Mouse (Mus musculus): ENCODE measurements at regions not wholly inside any gene's neighbourhood (a gene's known extent, or its start where the extent isn't known, plus 50 kb on each side); places are given as distances from the start of the nearest gene placed in this dataset.

DNA sequence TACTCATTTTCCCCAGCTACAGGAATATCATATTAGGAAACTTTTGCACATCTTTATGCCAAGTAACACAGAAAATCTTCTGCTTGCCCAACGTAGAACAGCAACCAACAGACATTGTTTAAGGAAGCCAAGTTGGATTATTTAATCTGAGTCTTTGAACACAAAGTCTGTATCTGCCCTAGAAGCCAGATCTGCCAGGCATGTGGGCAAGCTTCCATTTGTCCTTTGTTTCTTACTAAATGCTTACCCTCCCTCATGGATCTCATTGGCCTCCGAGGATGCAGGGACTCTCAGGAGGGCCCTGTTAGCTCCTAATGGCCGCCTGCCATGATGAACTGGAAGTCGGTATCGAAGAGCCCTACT lies 102.5 kb upstream of the Itga4 start:
- no peak for TF ChIP-seq CTCF (IDR thresholded peaks at IDR 0.05; ENCODE audit: borderline replicate concordance, insufficient read depth, low read depth, low read length)
- no peak for TF ChIP-seq POLR2A (IDR thresholded peaks at IDR 0.05; ENCODE audit: borderline replicate concordance, insufficient read depth, low read length)
